Mouse (Mus musculus): Measurements from ENCODE around the gene Got1. TPM values are rescaled to one million over a fixed set of nuclear protein-coding genes. Genes with fewer than 3 reads are reported as not detected.
A peak's percentile ranks its signal among the peaks of the same experiment; 100 is the strongest.

Got1 gene
- polyA plus RNA-seq (2016; fragmentation: Nextera tagmentation; extraction: Ambion mirVana), result 57.5 and 63.9 TPM in 2 replicates

GRCm38 (mm10) chr19:43524187-43525103 lies at the start of gene Got1:
Gene Got1 (minus strand): TSS chr19:43524605.
- Histone ChIP-seq H3K36me3 (replicated peaks) (no peaks in the 10 kb centered on the region), H3K27ac (peak within 1 kb of the TSS; percentile 91), H3K27me3 (ENCODE audit: poor library complexity, severe bottlenecking) (peaks cover 52% of the 10 kb centered on the region), H3K4me1 (peaks cover 65% of the 10 kb centered on the region), H3K4me3 (peak within 1 kb of the TSS; percentile 71), H3K9me3 (no peaks in the 10 kb centered on the region)
- WGBS, result under 1% methylated on average over 58 of the region's 58 CpGs
- DNase-seq (ENCODE audit: extremely low spot score, low spot score), result peak; percentile 93

DNA sequence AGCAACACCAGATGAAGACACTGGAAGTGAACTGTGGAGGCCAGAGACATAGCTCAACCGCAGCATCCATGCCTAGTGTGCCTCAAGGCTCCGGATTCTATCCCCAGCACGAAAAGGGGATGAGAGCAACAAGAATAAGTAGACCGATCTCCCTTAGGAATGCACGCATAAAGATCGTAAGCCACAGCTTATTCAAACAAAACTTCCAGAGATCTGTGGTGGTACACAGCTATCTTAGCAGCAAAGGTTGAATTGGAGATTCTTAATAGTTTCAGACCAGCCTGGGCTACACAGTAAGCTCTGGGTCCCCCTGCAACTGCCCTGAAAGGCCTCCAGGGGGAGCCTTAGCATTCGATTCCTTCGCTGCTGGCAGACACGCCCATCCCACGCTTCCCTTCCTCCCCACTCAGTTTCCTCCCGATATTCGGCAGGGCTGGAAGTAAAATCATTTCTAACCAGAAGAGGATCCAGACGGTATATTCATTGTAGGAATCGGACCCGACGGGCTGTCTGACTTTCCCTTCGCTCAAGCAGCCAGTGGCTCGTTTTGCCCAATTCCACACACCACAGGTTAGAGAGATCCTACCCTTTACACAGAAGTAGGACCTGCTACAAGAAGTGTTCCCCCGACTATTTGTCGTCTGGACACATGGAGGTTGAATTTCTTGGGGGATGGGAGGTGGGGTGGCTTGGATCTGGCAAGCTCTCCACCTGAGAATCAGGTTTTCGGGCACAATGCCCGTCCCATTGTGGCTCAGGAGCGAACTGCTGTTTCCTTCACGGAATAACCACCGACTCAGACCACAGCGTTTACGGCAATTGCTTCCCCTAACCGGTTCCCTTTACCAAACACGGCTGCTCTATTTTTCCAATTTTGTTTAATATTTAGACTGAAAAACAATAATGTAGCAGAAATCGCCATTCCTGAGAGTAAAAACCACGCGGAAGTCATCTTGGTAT lies 46.7 kb upstream of the Got1 start:
- WGBS, result 13% methylated on average over 32 of the region's 32 CpGs
- DNase-seq (ENCODE audit: extremely low spot score, low spot score), result peak; percentile 78
- peaks cover 94% of the 10 kb centered on the region for H3K27me3 ChIP-seq (ENCODE audit: poor library complexity, severe bottlenecking)
- no peak overlapping the region for H3K27ac ChIP-seq
- H3K4me3 ChIP-seq, result peak overlapping the region; percentile 51
- H3K9me3 ChIP-seq, result no peaks in the 10 kb centered on the region
- peaks cover 7% of the 10 kb centered on the region for H3K4me1 ChIP-seq
- no peaks in the 10 kb centered on the region for H3K36me3 ChIP-seq (replicated peaks)

DNA sequence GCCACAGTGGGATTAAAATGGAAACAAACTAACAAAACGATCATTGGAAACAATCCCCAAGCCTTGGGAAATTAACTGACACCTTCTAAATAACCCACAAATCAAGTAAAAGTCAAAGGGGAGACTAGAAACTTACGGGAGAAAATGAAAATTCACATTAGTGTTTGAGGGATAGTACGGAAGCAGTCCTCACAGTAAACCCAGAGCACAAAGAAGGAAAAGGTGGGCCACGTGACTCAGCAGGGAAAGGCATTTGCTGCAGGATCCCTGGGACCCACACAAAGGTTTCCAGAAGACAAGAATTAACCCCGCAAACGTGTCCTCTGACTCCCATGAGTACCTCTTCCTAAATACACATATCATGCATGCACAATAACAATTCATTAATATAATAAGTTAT lies 44.7 kb upstream of the Got1 start:
- no peak overlapping the region for H3K27ac ChIP-seq
- H3K27me3 ChIP-seq (ENCODE audit: poor library complexity, severe bottlenecking), result peaks cover 77% of the 10 kb centered on the region
- no peaks in the 10 kb centered on the region for H3K36me3 ChIP-seq (replicated peaks)
- 51% methylated on average over 6 of the region's 6 CpGs for WGBS
- no peaks in the 10 kb centered on the region for H3K9me3 ChIP-seq
- DNase-seq (ENCODE audit: extremely low spot score, low spot score), result no peak
- no peak overlapping the region for H3K4me3 ChIP-seq
- peaks cover 7% of the 10 kb centered on the region for H3K4me1 ChIP-seq

- H3K4me1 ChIP-seq, result peaks cover 7% of the 10 kb centered on the region
- no peak overlapping the region for H3K27ac ChIP-seq
- no peaks in the 10 kb centered on the region for H3K9me3 ChIP-seq
- no peak for DNase-seq (ENCODE audit: extremely low spot score, low spot score)
- peaks cover 69% of the 10 kb centered on the region for H3K27me3 ChIP-seq (ENCODE audit: poor library complexity, severe bottlenecking)
- no peaks in the 10 kb centered on the region for H3K36me3 ChIP-seq (replicated peaks)
- H3K4me3 ChIP-seq, result no peak overlapping the region
- 46% methylated on average over 9 of the region's 9 CpGs for WGBS
Measured at GRCm38 (mm10) chr19:43568298-43568697, 43.9 kb upstream of the Got1 start.

GRCm38 (mm10) chr19:43563166-43563565 lies 38.8 kb upstream of the Got1 start:
- Histone ChIP-seq H3K9me3 (no peaks in the 10 kb centered on the region), H3K27ac (no peak overlapping the region), H3K4me1 (no peaks in the 10 kb centered on the region), H3K4me3 (no peak overlapping the region), H3K27me3 (ENCODE audit: poor library complexity, severe bottlenecking) (peaks cover 20% of the 10 kb centered on the region), H3K36me3 (replicated peaks) (no peaks in the 10 kb centered on the region)
- DNase-seq (ENCODE audit: extremely low spot score, low spot score), result no peak
- WGBS, result 88% methylated on average over 5 of the region's 5 CpGs

DNA sequence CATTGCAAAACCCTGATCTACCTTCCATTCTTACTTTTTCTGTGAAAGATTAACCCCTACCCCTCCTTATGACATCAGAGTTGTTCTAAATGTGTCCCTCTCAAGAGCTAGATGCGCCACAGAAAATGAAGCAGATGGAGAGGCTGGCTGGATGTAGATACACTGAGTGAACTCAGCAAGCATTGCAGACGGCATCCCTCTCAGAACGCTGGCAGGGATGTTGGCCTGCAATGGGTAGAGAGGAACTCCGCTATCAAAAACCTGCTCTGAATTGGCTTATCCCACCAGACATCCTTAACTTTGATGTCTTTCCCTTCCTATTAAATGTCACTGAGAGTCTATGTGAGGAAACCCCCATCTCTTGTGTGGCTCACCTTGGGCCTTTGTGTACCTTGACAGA lies 37.4 kb upstream of the Got1 start:
- H3K4me1 ChIP-seq, result no peaks in the 10 kb centered on the region
- H3K36me3 ChIP-seq (replicated peaks), result no peaks in the 10 kb centered on the region
- H3K27me3 ChIP-seq (ENCODE audit: poor library complexity, severe bottlenecking), result 0 out of 2 replicates have a peak, but pooled peaks cover 7% of the 10 kb centered on the region
- H3K27ac ChIP-seq, result no peak overlapping the region
- DNase-seq (ENCODE audit: extremely low spot score, low spot score), result no peak
- no peak overlapping the region for H3K4me3 ChIP-seq
- WGBS, result 86% methylated on average over 4 of the region's 4 CpGs
- no peaks in the 10 kb centered on the region for H3K9me3 ChIP-seq

DNA sequence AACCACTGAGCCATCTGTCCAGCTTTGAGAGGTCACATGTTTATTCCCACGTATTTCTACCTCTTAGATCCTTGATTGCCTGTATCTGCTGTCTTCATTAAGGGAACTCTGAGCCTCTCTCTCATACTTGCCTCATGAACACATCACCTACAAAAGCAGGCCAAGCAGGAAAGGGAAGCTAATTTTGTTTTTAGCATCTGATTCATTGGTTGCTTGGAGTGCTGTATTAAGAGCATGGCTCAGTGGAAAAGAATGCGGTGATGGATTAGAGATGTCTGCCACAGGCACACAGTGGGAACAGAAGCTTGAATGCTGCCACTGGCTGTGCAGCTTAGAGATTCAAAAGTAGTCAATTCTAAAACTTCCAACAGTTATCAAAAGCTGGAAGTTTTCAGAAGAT lies 35.8 kb upstream of the Got1 start:
- Histone ChIP-seq H3K27me3 (ENCODE audit: poor library complexity, severe bottlenecking) (peaks cover 14% of the 10 kb centered on the region), H3K27ac (no peak overlapping the region)

GRCm38 (mm10) chr19:43551493-43551890 lies 27.1 kb upstream of the Got1 start:
- peaks cover 9% of the 10 kb centered on the region for H3K4me1 ChIP-seq
- no peak overlapping the region for H3K4me3 ChIP-seq
- peaks cover 67% of the 10 kb centered on the region for H3K27me3 ChIP-seq (ENCODE audit: poor library complexity, severe bottlenecking)
- H3K36me3 ChIP-seq (replicated peaks), result no peaks in the 10 kb centered on the region
- WGBS, result 78% methylated on average over 6 of the region's 6 CpGs
- H3K27ac ChIP-seq, result no peak overlapping the region
- DNase-seq (ENCODE audit: extremely low spot score, low spot score), result no peak
- H3K9me3 ChIP-seq, result no peaks in the 10 kb centered on the region

More for the DNA sequence above, 35.8 kb upstream of the Got1 start:
- no peaks in the 10 kb centered on the region for H3K4me1 ChIP-seq
- WGBS, result 78% methylated on average over 2 of the region's 2 CpGs
- no peak for DNase-seq (ENCODE audit: extremely low spot score, low spot score)
- H3K4me3 ChIP-seq, result no peak overlapping the region
- no peaks in the 10 kb centered on the region for H3K36me3 ChIP-seq (replicated peaks)
- no peaks in the 10 kb centered on the region for H3K9me3 ChIP-seq

GRCm38 (mm10) chr19:43550706-43551492 lies 26.5 kb upstream of the Got1 start:
- WGBS, result 83% methylated on average over 18 of the region's 18 CpGs
- H3K27me3 ChIP-seq (ENCODE audit: poor library complexity, severe bottlenecking), result peaks cover 66% of the 10 kb centered on the region
- H3K36me3 ChIP-seq (replicated peaks), result no peaks in the 10 kb centered on the region
- no peak overlapping the region for H3K27ac ChIP-seq
- no peak overlapping the region for H3K4me3 ChIP-seq
- no peaks in the 10 kb centered on the region for H3K9me3 ChIP-seq
- H3K4me1 ChIP-seq, result peaks cover 15% of the 10 kb centered on the region
- no peak for DNase-seq (ENCODE audit: extremely low spot score, low spot score)

DNA sequence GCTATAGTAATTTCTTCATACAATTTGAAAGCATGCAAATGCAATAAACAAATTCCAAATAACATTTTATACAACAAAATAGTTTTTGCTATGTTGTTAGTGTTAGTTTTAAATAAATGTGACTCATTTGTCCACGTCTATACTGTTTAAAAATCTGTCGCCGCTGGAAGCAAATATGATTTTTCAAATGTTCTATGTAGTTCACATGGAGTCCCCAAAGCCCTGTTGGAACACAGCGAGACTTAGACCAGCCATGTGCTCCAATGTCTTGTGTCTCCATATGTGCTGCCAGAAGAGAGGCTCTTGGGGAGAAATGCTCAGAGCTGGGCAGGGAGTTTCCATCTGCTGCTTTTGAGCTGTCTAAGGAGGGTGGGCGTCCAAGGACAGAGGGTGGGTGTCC lies 23.7 kb upstream of the Got1 start:
- Histone ChIP-seq H3K4me3 (no peak overlapping the region), H3K27ac (no peak overlapping the region), H3K27me3 (ENCODE audit: poor library complexity, severe bottlenecking) (peaks cover 88% of the 10 kb centered on the region), H3K9me3 (no peaks in the 10 kb centered on the region), H3K36me3 (replicated peaks) (no peaks in the 10 kb centered on the region), H3K4me1 (peaks cover 16% of the 10 kb centered on the region)
- 91% methylated on average over 5 of the region's 5 CpGs for WGBS
- DNase-seq (ENCODE audit: extremely low spot score, low spot score), result no peak

- peaks cover 16% of the 10 kb centered on the region for H3K4me1 ChIP-seq
- no peaks in the 10 kb centered on the region for H3K36me3 ChIP-seq (replicated peaks)
- WGBS, result 8% methylated on average over 19 of the region's 19 CpGs
- peak overlapping the region; percentile 33 for H3K4me3 ChIP-seq
- H3K9me3 ChIP-seq, result no peaks in the 10 kb centered on the region
- H3K27me3 ChIP-seq (ENCODE audit: poor library complexity, severe bottlenecking), result peaks cover 95% of the 10 kb centered on the region
- 0 out of 2 replicates have a peak overlapping the region, but pooled peaks have one; percentile 35 for H3K27ac ChIP-seq
- DNase-seq (ENCODE audit: extremely low spot score, low spot score), result peak; percentile 24
Measured at GRCm38 (mm10) chr19:43546337-43547117, 22.1 kb upstream of the Got1 start.
